Mouse (Mus musculus) heart, postnatal 0 days (tissue): ENCODE results near the gene Hlf.
A peak's percentile ranks its signal among the peaks of the same experiment; 100 is the strongest.

Source experiments
- CTCF ChIP-seq: IDR thresholded peaks from 2 replicates; pipeline ENCODE4 v1.5.1; 2016; ENCODE audit warnings: antibody characterized with exemption, control low read depth, low read depth
- EP300 ChIP-seq: IDR thresholded peaks from 2 replicates; pipeline ENCODE4 v1.6.1; 2016; ENCODE audit warnings: antibody characterized with exemption, low read depth

- peak; percentile 91 for TF ChIP-seq CTCF
- TF ChIP-seq EP300: no peak
These were observed 83.7 kb downstream of the Hlf start for GRCm38 (mm10) chr11:90306993-90307392.
